ENCODE assay signal across 8 mouse cellular contexts in the genomic region with DNA sequence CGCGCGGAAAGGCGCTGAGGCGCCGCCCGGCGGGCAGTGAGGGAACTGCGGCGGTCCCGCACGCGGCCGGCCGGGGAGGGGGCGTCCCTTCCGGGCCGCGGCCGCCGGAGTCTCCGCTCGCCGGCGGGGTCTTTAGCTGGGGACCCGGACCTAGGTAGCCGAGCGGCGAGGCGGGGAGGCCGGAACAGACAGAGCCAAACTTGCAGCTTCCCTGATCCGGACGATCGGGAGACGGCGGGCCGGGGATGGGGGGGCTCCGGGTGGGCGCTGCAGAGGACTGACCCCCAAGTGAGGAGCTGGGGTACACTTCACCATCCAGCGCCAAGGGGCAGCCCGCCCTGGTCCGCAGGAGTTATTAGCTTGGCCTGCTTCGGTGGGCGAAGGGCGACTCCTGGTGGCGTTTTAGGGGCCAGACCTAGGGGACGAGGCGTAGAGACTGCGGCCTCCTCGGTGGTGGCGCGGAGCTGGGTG. TPM values are rescaled to one million over a fixed set of nuclear protein-coding genes. Genes with fewer than 3 reads are reported as not detected.
DNase-seq lines count a peak whose midpoint lies in the region; ATAC-seq lines count a peak whose summit lies in the region.

No protein-coding gene starts in this region.

- no peaks in the 10 kb centered on the region for H3K9me3 ChIP-seq in hindbrain, embryonic 12.5 days (replicated peaks)

- H3K4me2 ChIP-seq in hindbrain, embryonic 12.5 days (replicated peaks): peak overlapping the region; percentile 91

- peaks cover 14% of the 10 kb centered on the region for H3K4me1 ChIP-seq in hindbrain, embryonic 12.5 days

- peaks cover 28% of the 10 kb centered on the region for H3K27me3 ChIP-seq in hindbrain, embryonic 12.5 days

- H3K27ac ChIP-seq in hindbrain, embryonic 12.5 days: peak overlapping the region; percentile 57; the same call in 1 of the 2 replicates

- 2% methylated on average over 47 of the region's 52 CpGs for WGBS in hindbrain, embryonic 12.5 days

- H3K4me3 ChIP-seq in hindbrain, embryonic 12.5 days: peak overlapping the region; percentile 77

- ATAC-seq in hindbrain, embryonic 12.5 days (ENCODE audit: low FRiP score): peak; percentile 93

- DNase-seq in NIH3T3 (ENCODE audit: low read depth): peak; percentile 84
- peak; percentile 77 for DNase-seq in cerebellum, adult 9-11 months
- DNase-seq in frontal cortex, postnatal 10 days (ENCODE audit: low spot score in 2 of 2): peak; percentile 65 to 87
- DNase-seq in layer of hippocampus, postnatal 14 days (ENCODE audit: low spot score in 2 of 2): peak; percentile 89 to 92
- peak; percentile 92 for DNase-seq in lung, postnatal 14 days
- DNase-seq in retina, adult 2 months (ENCODE audit: low read depth, low spot score): peak; percentile 43
- DNase-seq in thymus, postnatal 25 days: peak; percentile 64

- H3K36me3 ChIP-seq in hindbrain, embryonic 12.5 days: no peaks in the 10 kb centered on the region

- H3K9ac ChIP-seq in hindbrain, embryonic 12.5 days: peak overlapping the region; percentile 65

RNA-seq across cellular contexts. Expression of a gene that starts 0.3 kb away (rescaled TPM):
- 5.6 and 5.7 TPM in 2 replicates for polyA plus RNA-seq in hindbrain, embryonic 12.5 days (2016; fragmentation: Nextera tagmentation; extraction: Ambion mirVana)
- 10 to 100 TPM; 67.1 to 71.4 TPM for total RNA-seq in layer of hippocampus, postnatal 14 days (2021)

Comparison
In these comparisons a context has a peak if more than half of its experiments do, and no peak if none do; other contexts are left out.
1. Peak in every context shown above with its lines: DNase-seq, ATAC-seq, H3K4me3 ChIP-seq and H3K27ac ChIP-seq.